Mouse (Mus musculus) ES-E14 (cell line): ENCODE measurements around the gene Dcaf11. TPM values are rescaled to one million over a fixed set of nuclear protein-coding genes. Genes with fewer than 3 reads are reported as not detected.

ENCODE experiments used
- DNase-seq: peaks from one replicate; pipeline ENCODE4 v3.0.0-alpha.2; 2013; ENCODE audit warnings: low read depth, low spot score
- H3K27ac ChIP-seq: 2 replicates; pipeline ENCODE4 v1.5.1; 2012; ENCODE audit warnings: low read depth, mild to moderate bottlenecking, low read length, moderate library complexity, mixed read lengths; ENCODE audit not compliant: poor library complexity, insufficient read depth, severe bottlenecking
- H3K36me3 ChIP-seq: 2 replicates; pipeline ENCODE4 v1.6.1; 2012; ENCODE audit warnings: mild to moderate bottlenecking, low read length, moderate library complexity, mixed read lengths; ENCODE audit not compliant: control insufficient read depth, poor library complexity, insufficient read depth, severe bottlenecking
- H3K4me1 ChIP-seq, 2 experiments: fragments of 150-350 bp in 1 of 2; sonication (generic) in 1 of 2; 2 replicates each; pipeline ENCODE4 v1.6.1; 2012; ENCODE audit warnings: low read length in 2 of 2, mild to moderate bottlenecking in 1 of 2, mixed read lengths in 1 of 2; ENCODE audit not compliant: control insufficient read depth in 2 of 2, insufficient read depth in 2 of 2, poor library complexity in 1 of 2
- H3K4me3 ChIP-seq, 2 experiments: fragments of 150-350 bp in 1 of 2; sonication (generic) in 1 of 2; 2 replicates each; pipeline ENCODE4 v1.5.1; 2012; ENCODE audit warnings: low read length in 2 of 2, low read depth in 1 of 2, mild to moderate bottlenecking in 1 of 2, mixed read lengths in 1 of 2; ENCODE audit not compliant: insufficient read depth in 1 of 2, poor library complexity in 1 of 2, severe bottlenecking in 1 of 2
- H3K9ac ChIP-seq: 2 replicates; pipeline ENCODE4 v1.6.1; 2012; ENCODE audit warnings: low read depth, mild to moderate bottlenecking, low read length, mixed read lengths; ENCODE audit not compliant: poor library complexity, insufficient read depth, severe bottlenecking
- H3K9me3 ChIP-seq: fragments of 150-350 bp; sonication (generic); 2 replicates; pipeline ENCODE4 v1.6.1; 2012; ENCODE audit warnings: low read depth, mild to moderate bottlenecking, low read length; ENCODE audit not compliant: control insufficient read depth, insufficient read depth
- CHD2 ChIP-seq: IDR thresholded peaks from 2 replicates; pipeline ENCODE4 v1.6.1; 2014; ENCODE audit warnings: mild to moderate bottlenecking, low read depth, low read length, inconsistent platforms
- HCFC1 ChIP-seq: IDR thresholded peaks from 2 replicates; pipeline ENCODE4 v1.6.1; 2012; ENCODE audit warnings: low read length, inconsistent platforms, borderline replicate concordance; ENCODE audit not compliant: insufficient read depth
- MAFK ChIP-seq: IDR thresholded peaks from 2 replicates; pipeline ENCODE4 v1.6.1; 2014; ENCODE audit warnings: mild to moderate bottlenecking, low read depth, low read length, inconsistent platforms; ENCODE audit not compliant: insufficient read depth
- ZC3H11A ChIP-seq: IDR thresholded peaks from 2 replicates; pipeline ENCODE4 v1.6.1; 2012; ENCODE audit warnings: low read depth, mild to moderate bottlenecking, inconsistent platforms, low read length, borderline replicate concordance
- ZNF384 ChIP-seq: IDR thresholded peaks from 2 replicates; pipeline ENCODE4 v1.6.1; 2012; ENCODE audit warnings: low read depth, low read length, inconsistent platforms
- in situ Hi-C, 2 experiments: fragments of 600-800 bp; cut with MboI; formaldehyde crosslinking; loops; one replicate each; pipeline ENCODE4 v1.15.1; 2025; ENCODE audit warnings: low sequenced_read_pairs in 2 of 2, inconsistent platforms in 1 of 2; ENCODE audit not compliant: unreplicated experiment in 2 of 2
- total RNA-seq: library from RNA; depleted of rRNA; stranded (reverse); fragments of 300-350 nt; gene quantifications from 2 replicates; pipeline ENCODE4 v1.2.3, GENCODE M21; 2012

The Dcaf11 gene
- total RNA-seq, 1 experiment = 17.5 TPM

DNA sequence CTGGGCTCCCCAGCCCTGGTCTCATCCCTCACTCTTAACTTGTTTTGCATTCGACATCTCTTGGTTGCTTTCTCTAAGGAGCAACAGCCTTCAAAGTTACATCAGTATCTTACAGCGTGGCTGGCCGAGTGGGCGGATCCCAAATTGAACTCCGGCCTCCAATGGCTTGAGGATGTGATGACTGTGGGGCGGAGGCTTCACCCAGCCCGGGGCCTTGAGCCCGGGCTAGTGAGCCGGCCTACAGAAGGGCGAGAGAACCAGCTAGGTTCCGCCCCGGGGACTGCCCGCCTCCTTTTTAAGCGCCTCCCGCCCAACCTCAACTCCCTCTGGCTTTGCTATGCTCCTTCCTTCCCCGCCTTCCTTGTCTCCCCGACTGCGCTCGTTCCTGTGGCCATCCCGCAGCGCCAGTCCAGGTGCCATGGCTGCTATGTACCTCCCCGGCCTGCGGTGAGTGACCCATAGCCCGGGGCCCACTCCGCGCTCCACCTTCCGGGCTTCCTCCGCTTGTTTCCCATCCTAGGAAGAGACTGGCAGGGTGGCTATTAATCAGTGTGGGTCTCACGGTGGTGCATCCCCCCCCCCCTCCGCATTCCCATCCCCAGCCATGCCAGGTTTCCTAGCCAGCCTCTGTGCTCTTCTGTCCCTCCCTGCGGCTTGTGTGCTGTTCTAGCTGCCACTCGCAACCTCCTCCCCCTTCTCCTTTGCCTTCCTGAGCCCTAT lies 19.6 kb upstream of the Dcaf11 start, which contains the start of gene Pck2:
Gene Pck2 (plus strand): TSS at position 200 of the 720 bp plus-strand sequence.
- TF ChIP-seq HCFC1 (0 out of 2 replicates have a peak, but pooled peaks have one; percentile 24), ZC3H11A (no peak)
- in situ Hi-C loops = loop anchor here in 1 of 2 experiments (5.0 kb wide), 1 partner anchor 52 kb away; the partner anchor contains the start of genes Psme2 and Rnf31
- H3K27ac ChIP-seq = no peak within 1 kb of the TSS
- H3K9ac ChIP-seq = peak within 1 kb of the TSS; percentile 81
- H3K4me1 ChIP-seq = peaks cover 7 to 21% of the 10 kb centered on the region in 2 experiments; a peak in 3 of 4 replicates
- no peaks in the 10 kb centered on the region for H3K9me3 ChIP-seq
- H3K36me3 ChIP-seq = peaks cover 25% of the 10 kb centered on the region
- peak within 1 kb of the TSS; percentile 71 to 75 for H3K4me3 ChIP-seq
- DNase-seq = peak; percentile 93

DNA sequence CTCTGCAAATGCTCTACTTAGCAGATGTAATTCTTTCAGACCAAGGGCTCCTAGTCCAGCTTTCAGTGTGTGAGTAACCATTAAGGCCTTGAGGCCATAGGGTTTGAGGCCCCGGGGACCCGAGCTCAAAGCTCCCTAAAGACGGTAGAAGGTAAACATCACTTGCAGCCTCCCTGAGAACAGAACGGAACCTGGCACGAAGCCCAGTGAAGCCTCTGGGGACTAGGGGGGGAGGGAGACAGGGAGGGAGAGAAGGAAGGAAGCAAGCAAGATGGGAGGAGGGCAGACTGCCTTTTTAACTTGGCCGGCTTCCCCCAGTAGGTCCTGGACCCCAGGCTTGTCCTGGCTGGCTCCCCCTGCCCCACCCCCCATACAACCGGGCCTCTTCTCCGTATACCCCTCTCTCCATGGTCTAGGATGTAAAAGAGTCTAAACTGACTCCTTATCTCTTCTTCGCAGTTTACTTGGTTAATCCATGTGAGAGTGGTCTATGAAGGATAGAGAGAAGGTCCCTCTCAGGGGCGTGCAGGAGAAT lies 19.0 kb upstream of the Dcaf11 start:
- peak overlapping the region; percentile 71 to 75 for H3K4me3 ChIP-seq
- in situ Hi-C loops = loop anchor here in 1 of 2 experiments (5.0 kb wide), 1 partner anchor 51 kb away; the partner anchor contains the start of genes Psme2 and Rnf31
- H3K27ac ChIP-seq = no peak overlapping the region
- peaks cover 7 to 21% of the 10 kb centered on the region in 2 experiments; a peak in 3 of 4 replicates for H3K4me1 ChIP-seq
- H3K36me3 ChIP-seq = peaks cover 27% of the 10 kb centered on the region
- TF ChIP-seq ZC3H11A (no peak), ZNF384 (no peak), CHD2 (no peak), MAFK (no peak), HCFC1 (no peak)
- H3K9me3 ChIP-seq = no peaks in the 10 kb centered on the region
- H3K9ac ChIP-seq = peak overlapping the region; percentile 81
- no peak for DNase-seq

DNA sequence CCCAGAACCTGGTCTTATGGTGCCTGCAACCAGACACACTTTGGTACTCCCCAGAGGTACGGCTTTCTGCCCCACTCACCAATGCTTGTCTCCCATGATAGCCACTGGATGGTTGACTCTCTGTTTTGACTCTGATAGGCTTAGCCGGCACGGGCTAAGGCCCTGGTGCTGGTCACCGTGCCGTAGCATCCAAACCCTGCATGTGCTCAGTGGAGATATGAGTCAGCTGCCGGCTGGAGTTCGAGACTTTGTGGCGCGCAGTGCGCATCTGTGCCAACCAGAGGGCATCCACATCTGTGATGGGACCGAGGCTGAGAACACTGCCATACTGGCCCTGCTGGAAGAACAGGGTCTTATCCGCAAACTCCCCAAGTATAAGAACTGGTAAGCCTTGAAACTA lies 17.5 kb upstream of the Dcaf11 start:
- no peak overlapping the region for H3K4me3 ChIP-seq
- no peak overlapping the region for H3K27ac ChIP-seq
- H3K36me3 ChIP-seq = peaks cover 35% of the 10 kb centered on the region
- TF ChIP-seq CHD2 = no peak
- no peak for TF ChIP-seq ZC3H11A
- TF ChIP-seq MAFK = no peak
- no peak for TF ChIP-seq ZNF384
- no peak for TF ChIP-seq HCFC1
- H3K9me3 ChIP-seq = no peaks in the 10 kb centered on the region
- in situ Hi-C loops = loop anchor here in 1 of 2 experiments (5.0 kb wide), 1 partner anchor 50 kb away; the partner anchor contains the start of genes Psme2 and Rnf31
- H3K9ac ChIP-seq = no peak overlapping the region; the same call in 1 of the 2 replicates
- H3K4me1 ChIP-seq = peaks cover 7 to 16% of the 10 kb centered on the region in 2 experiments; a peak in 3 of 4 replicates
- no peak for DNase-seq

DNA sequence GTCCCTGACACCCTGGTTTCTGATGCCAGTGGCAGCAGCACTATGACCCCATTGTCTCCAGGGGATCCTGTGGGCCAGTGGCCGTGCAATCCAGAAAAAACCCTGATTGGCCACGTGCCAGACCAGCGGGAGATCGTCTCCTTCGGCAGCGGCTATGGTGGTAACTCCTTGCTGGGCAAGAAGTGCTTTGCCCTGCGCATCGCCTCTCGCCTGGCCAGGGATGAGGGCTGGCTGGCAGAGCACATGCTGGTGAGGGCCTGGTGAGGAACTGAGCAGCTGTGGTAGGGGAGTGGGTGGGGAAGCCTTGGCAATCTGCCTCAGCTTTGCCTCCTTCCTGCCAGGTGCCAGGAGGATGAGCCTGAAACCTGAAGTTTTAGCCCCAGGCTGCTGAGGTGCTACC lies 15.5 kb upstream of the Dcaf11 start:
- TF ChIP-seq ZC3H11A (no peak), CHD2 (no peak), HCFC1 (no peak), MAFK (no peak), ZNF384 (no peak)
- no peak overlapping the region for H3K9ac ChIP-seq
- no peak for DNase-seq
- peaks cover 49% of the 10 kb centered on the region for H3K36me3 ChIP-seq
- no peak overlapping the region for H3K27ac ChIP-seq
- H3K9me3 ChIP-seq = no peaks in the 10 kb centered on the region
- no peak overlapping the region for H3K4me3 ChIP-seq
- H3K4me1 ChIP-seq = peaks cover 5 to 20% of the 10 kb centered on the region in 2 experiments; a peak in 3 of 4 replicates
- in situ Hi-C loops = loop anchor here in 1 of 2 experiments (5.0 kb wide), 1 partner anchor 48 kb away; the partner anchor contains the start of genes Psme2 and Rnf31
